Mouse (Mus musculus): ENCODE measurements around the gene Fth1.

- no peak for TF ChIP-seq EP300 (IDR thresholded peaks at IDR 0.05; ENCODE audit: low read depth)
- TF ChIP-seq CTCF (IDR thresholded peaks at IDR 0.05; ENCODE audit: low read depth) = no peak
Measured at GRCm38 (mm10) chr19:9998063-9998416, 17.6 kb downstream of the Fth1 start.

All from liver, postnatal 0 days (tissue).